Mouse (Mus musculus) liver, embryonic 11.5 days (tissue): Measurements from ENCODE around the gene Chml. TPM values are rescaled to one million over a fixed set of nuclear protein-coding genes. Genes with fewer than 3 reads are reported as not detected.

Source experiments
- ATAC-seq: fragments of 200-750 bp; cut with Nextera tagmentation; replicated peaks from 2 replicates; pipeline ENCODE4 v1.8.0; 2017; ENCODE audit warnings: moderate number of reproducible peaks, mild to moderate bottlenecking, moderate TSS enrichment, moderate library complexity; ENCODE audit not compliant: low FRiP score
- DNase-seq: peaks from one replicate; pipeline ENCODE4 v3.0.0-alpha.2; 2017; ENCODE audit warnings: low spot score
- H3K27ac ChIP-seq: fragments of 300-500 bp; sonication (generic); 2 replicates; pipeline ENCODE4 v1.5.1; 2014; ENCODE audit warnings: mild to moderate bottlenecking, low read depth, low read length, control low read depth
- H3K27me3 ChIP-seq: fragments of 300-500 bp; sonication (generic); replicated peaks from 2 replicates; pipeline ENCODE4 v1.6.1; 2014; ENCODE audit warnings: low read length, mixed read lengths; ENCODE audit not compliant: control insufficient read depth, insufficient read depth
- H3K36me3 ChIP-seq: fragments of 300-500 bp; sonication (generic); 2 replicates; pipeline ENCODE4 v1.6.1; 2014; ENCODE audit warnings: mild to moderate bottlenecking, low read length, moderate library complexity, mixed read lengths; ENCODE audit not compliant: control insufficient read depth, insufficient read depth
- H3K4me1 ChIP-seq: fragments of 300-500 bp; sonication (generic); replicated peaks from 2 replicates; pipeline ENCODE4 v1.6.1; 2014; ENCODE audit warnings: low read length, mixed read lengths; ENCODE audit not compliant: control insufficient read depth, insufficient read depth
- H3K4me2 ChIP-seq: fragments of 300-500 bp; sonication (generic); 2 replicates; pipeline ENCODE4 v1.6.1; 2014; ENCODE audit warnings: mild to moderate bottlenecking, control low read depth, moderate library complexity
- H3K4me3 ChIP-seq: fragments of 300-500 bp; sonication (generic); 2 replicates; pipeline ENCODE4 v1.5.1; 2014; ENCODE audit warnings: low read depth, low read length, control low read depth
- H3K9ac ChIP-seq: fragments of 300-500 bp; sonication (generic); 2 replicates; pipeline ENCODE4 v1.6.1; 2014; ENCODE audit warnings: low read depth, low read length, control low read depth
- H3K9me3 ChIP-seq: fragments of 300-500 bp; sonication (generic); 2 replicates; pipeline ENCODE4 v1.6.1; 2016; ENCODE audit warnings: low read length, inconsistent platforms, mixed read lengths; ENCODE audit not compliant: control insufficient read depth
- WGBS: fragments of 180-500 bp; shearing (Covaris S2); extraction: QIAGEN DNeasy Blood & Tissue Kit; methylation state at CpG from one replicate; pipeline ENCODE4 v1.1.7; 2014; 5-methylcytosine and 5-hydroxymethylcytosine counted together
- polyA plus RNA-seq: library from polyadenylated mRNA; unstranded; fragments of >200 nt; fragmentation: Nextera tagmentation; extraction: Ambion mirVana; gene quantifications from 2 replicates; pipeline ENCODE4 v1.2.1, GENCODE M21; 2014

Gene Chml
- 3.2 and 3.6 TPM in 2 replicates for polyA plus RNA-seq

DNA sequence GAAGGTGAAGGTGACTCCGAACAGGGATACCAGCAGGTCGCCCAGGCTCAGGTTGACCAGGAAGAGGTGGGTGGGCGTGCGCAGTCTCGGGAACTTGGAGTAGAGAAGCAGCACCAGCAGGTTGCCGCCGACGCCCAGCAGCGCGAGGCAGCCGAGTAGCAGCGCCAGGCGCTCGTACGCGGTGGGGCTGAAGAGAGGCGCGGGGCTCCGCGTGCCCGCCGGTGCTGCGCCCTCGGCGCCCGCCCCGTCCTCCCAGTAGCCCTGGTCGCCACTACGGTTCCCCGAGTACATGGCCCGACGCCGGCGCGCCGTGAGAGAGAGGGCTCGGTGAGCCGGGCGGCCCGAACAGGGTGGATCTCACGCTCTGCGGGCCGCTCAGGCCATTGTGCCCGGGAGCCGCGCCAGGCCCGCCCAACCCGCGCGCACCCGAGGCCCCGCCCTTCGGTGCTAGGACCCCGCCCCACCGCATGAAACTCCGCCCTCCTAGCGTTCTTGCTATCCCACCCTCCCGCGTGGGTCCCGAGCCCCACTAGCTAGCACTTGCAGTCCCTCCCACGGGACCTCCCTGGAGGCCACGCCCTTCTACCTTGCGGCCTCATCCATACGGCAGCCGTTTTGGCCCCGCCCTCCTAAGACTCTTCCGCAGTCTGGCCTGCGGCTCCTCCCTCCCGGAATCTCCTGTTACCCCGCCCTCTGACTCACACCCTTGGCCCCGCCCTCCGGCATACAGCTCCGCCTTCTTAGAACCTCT is at the start of gene Chml, which contains the start of gene Opn3:
Chml (minus strand) TSS at position 656 of the 751 bp plus-strand sequence.
Opn3 (minus strand) TSS at position 531 of the 751 bp plus-strand sequence.
- Histone ChIP-seq H3K9me3 (no peaks in the 10 kb centered on the region), H3K27me3 (no peaks in the 10 kb centered on the region), H3K4me2 (peak within 1 kb of the TSS; percentile 86), H3K36me3 (no peaks in the 10 kb centered on the region), H3K4me1 (peaks cover 2% of the 10 kb centered on the region; the same call in 1 of the 2 replicates), H3K9ac (peak within 1 kb of the TSS; percentile 75), H3K27ac (peak within 1 kb of the TSS; percentile 63), H3K4me3 (peak within 1 kb of the TSS; percentile 73)
- ATAC-seq (peak; percentile 96), DNase-seq (peak; percentile 96)
- WGBS = 1% methylated on average over 67 of the region's 73 CpGs

DNA sequence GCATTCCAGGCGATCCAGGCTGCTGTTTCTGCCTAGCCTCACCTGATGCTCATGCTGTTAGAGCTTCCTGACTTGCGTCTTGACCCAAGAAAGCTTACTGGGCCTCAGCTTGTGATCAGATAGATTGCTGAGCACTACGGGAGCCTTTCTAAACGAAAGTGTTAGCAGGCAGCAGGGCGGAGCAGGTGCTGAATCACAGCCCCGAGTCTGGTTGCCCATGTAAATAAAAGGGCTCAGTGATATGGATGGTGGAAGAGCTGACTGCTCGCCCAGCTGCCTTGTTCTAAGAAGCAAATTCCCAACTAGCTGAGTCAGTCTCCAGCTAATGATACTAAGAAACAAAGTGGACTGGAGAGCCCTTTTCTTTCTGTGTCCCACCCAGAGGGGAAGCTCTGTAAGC is 33.1 kb upstream of the Chml start:
- Histone ChIP-seq H3K36me3 (no peaks in the 10 kb centered on the region), H3K4me3 (no peak overlapping the region), H3K27ac (no peak overlapping the region), H3K27me3 (no peaks in the 10 kb centered on the region), H3K4me1 (no peaks in the 10 kb centered on the region), H3K9ac (no peak overlapping the region), H3K9me3 (no peaks in the 10 kb centered on the region), H3K4me2 (no peak overlapping the region)
- 36% methylated on average over 7 of the region's 7 CpGs for WGBS
- ATAC-seq (no peak), DNase-seq (no peak)

DNA sequence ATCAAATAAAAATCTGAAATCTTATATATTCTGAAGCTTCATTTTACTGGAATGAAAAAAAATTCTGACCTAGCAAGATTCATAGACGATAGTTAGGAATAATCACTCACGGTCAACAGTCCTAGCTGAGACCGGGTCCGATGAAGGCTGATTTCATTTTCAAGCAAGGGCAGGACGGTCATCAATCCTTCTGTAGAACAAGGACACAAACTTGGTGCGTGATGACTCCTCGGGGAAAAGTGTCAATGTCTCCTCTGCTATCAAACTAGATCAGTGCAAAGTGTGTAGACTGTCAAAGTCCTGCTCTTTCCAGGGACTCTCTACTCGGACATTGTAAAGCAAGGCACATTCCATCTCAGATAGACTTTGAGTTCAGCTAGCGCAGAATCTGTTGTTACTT is 24.1 kb upstream of the Chml start:
- no peaks in the 10 kb centered on the region for H3K27me3 ChIP-seq
- H3K4me3 ChIP-seq = no peak overlapping the region
- no peaks in the 10 kb centered on the region for H3K36me3 ChIP-seq
- H3K9ac ChIP-seq = no peak overlapping the region
- DNase-seq (no peak), ATAC-seq (no peak)
- no peaks in the 10 kb centered on the region for H3K9me3 ChIP-seq
- H3K4me2 ChIP-seq = no peak overlapping the region
- no peak overlapping the region for H3K27ac ChIP-seq
- WGBS = 86% methylated on average over 9 of the region's 9 CpGs
- H3K4me1 ChIP-seq = no peaks in the 10 kb centered on the region

DNA sequence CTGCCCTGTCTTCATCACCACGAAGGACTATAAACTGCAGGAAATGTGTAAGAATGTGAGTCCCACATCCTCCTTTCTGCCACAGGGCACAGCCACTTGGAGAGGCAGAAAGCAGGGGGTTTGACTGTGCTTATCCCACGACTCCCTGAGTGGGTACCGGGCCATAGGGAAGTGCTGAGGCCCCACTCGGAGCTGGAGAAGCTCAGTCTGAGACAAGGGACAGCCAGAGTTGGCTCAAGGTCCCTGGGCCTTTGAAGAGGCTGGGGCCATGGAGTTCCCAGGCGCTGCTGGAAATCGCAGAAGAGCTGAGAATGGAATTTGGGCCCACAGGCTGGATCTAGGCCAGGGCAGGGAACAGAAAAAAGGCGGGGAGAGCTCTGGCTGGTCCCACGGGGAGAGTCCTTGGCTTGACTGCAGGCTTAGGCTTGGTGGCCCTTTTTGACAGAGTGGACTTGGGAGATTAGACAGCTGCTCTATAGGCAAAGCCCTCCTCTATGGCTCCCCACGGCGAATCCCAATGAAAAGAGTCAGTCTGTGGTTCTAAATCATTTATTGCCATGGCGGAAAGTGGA is 19.7 kb upstream of the Chml start:
- Histone ChIP-seq H3K4me1 (no peaks in the 10 kb centered on the region), H3K4me2 (no peak overlapping the region), H3K4me3 (no peak overlapping the region), H3K27ac (no peak overlapping the region), H3K27me3 (no peaks in the 10 kb centered on the region), H3K36me3 (no peaks in the 10 kb centered on the region), H3K9me3 (no peaks in the 10 kb centered on the region), H3K9ac (no peak overlapping the region)
- WGBS = 81% methylated on average over 11 of the region's 11 CpGs
- ATAC-seq (no peak), DNase-seq (no peak)

DNA sequence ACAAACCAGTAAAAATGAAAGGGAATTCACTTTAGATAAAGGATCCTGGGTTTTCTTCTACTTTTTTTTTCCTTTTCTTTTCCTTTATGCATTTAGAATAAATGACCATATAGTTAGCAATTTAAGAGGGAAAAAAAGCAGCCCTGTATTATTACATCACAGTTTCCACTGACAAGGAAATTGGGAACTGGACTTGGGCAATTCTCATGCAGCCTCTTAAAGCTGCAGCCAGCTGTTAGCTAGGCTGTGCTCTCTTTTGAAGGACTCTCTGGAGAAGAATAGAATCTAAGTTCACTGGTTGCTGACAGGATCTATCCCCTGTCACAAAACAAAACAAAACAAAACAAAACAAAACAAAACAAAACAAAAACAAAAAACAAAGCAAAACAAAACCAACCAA is 15.3 kb upstream of the Chml start:
- no peaks in the 10 kb centered on the region for H3K36me3 ChIP-seq
- no peak overlapping the region for H3K27ac ChIP-seq
- no peak for ATAC-seq
- H3K9me3 ChIP-seq = no peaks in the 10 kb centered on the region
- H3K9ac ChIP-seq = no peak overlapping the region
- no peaks in the 10 kb centered on the region for H3K4me1 ChIP-seq
- H3K27me3 ChIP-seq = no peaks in the 10 kb centered on the region
- no peak overlapping the region for H3K4me2 ChIP-seq
- no peak overlapping the region for H3K4me3 ChIP-seq
- DNase-seq = no peak

DNA sequence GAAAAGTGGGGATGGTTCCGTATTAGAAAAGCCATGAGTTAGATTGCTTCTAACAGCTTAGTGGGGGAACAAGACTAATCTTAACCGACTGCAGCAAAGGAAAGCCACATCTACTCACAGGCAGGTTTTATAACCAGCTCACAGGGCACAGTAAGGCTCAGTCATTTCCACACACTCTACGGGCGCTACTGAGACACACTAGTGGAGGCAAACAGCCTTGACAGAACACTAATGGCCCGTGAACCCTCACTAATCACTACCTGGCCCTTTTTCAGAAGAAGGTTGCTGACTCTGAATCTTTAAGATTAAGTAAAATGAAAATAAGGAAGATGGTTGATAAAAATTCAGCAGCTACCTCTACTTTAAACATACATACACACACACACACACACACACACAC is 14.9 kb upstream of the Chml start:
- no peaks in the 10 kb centered on the region for H3K4me1 ChIP-seq
- ATAC-seq = no peak

DNA sequence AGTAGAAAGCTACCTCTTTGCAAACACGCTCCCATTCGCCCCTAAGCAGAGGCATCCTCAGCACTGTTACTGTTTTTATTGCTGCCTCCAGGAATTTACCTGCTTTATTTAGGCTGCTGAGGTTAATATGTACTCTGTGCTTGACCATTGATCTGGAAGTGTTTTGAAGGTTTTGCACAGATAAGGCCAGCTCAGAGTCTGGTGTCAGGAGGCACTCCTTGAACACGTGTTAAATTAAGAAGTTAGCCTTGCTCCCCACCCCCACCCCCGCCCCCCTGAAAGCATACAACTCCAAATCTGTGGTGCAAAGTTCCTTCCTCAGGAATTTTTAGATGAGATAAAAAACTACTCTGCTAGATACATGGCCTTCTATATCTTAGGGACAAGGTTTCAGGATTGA is 8.4 kb upstream of the Chml start:
- no peak overlapping the region for H3K9ac ChIP-seq
- H3K4me2 ChIP-seq = no peak overlapping the region
- DNase-seq = no peak
- H3K27me3 ChIP-seq = no peaks in the 10 kb centered on the region
- no peaks in the 10 kb centered on the region for H3K4me1 ChIP-seq
- no peak for ATAC-seq
- no peak overlapping the region for H3K4me3 ChIP-seq
- H3K27ac ChIP-seq = no peak overlapping the region
- WGBS = 66% methylated on average over 4 of the region's 4 CpGs
- no peaks in the 10 kb centered on the region for H3K36me3 ChIP-seq
- H3K9me3 ChIP-seq = no peaks in the 10 kb centered on the region

More for the DNA sequence above, 14.9 kb upstream of the Chml start:
- no peak for DNase-seq
- Histone ChIP-seq H3K36me3 (no peaks in the 10 kb centered on the region), H3K9ac (no peak overlapping the region), H3K4me3 (no peak overlapping the region), H3K9me3 (no peaks in the 10 kb centered on the region), H3K27me3 (no peaks in the 10 kb centered on the region), H3K27ac (no peak overlapping the region), H3K4me2 (no peak overlapping the region)
- WGBS = 78% methylated on average over 5 of the region's 5 CpGs

DNA sequence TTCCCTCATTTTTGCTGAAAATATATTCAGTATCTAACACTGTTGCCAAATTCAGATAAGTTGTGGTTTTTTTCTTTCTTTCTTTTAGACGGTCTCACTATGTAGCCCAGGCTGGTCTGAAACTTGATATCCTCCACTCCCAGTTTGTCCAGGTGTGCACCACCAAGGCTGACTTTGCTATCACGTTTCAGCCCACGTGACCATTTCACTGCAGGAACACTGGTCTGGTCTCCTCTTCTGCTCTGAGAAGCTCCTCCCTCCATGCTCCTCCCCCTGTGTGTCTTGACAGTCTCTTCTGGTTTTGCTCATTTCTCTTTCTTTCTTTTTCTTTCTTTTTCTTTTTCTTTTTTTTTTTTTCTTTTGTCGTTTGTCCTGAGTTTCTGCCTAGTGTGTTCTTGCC is 7.1 kb upstream of the Chml start:
- WGBS = 34% methylated on average over 4 of the region's 4 CpGs
- no peaks in the 10 kb centered on the region for H3K9me3 ChIP-seq
- no peak overlapping the region for H3K27ac ChIP-seq
- H3K4me2 ChIP-seq = no peak overlapping the region
- H3K4me1 ChIP-seq = no peaks in the 10 kb centered on the region
- no peak overlapping the region for H3K4me3 ChIP-seq
- H3K9ac ChIP-seq = no peak overlapping the region
- DNase-seq (no peak), ATAC-seq (0 out of 2 replicates have a peak, but pooled peaks have one; percentile 57)
- no peaks in the 10 kb centered on the region for H3K27me3 ChIP-seq
- H3K36me3 ChIP-seq = no peaks in the 10 kb centered on the region

DNA sequence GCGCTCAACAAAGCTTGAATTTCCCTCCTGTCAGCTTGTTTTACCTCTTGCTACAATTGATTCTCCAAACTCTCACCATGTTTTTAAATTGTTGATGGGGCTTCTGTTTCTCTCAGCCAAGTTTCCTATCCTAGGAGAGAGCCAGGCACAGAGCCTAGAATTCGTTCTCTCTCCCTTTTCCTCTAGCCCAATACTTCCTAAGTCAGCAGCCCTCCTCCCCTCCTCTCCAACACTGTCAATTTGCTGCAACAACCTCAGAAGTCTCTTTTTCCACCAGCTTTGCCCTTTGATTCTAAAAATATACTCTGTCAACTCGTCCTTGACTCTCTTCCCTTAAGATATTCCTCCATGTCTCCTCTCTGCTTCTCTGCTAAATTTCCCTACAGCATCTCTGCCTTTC is 6.7 kb upstream of the Chml start:
- DNase-seq = no peak
- WGBS = 58% methylated on average over 3 of the region's 3 CpGs
- ATAC-seq = no peak
- no peaks in the 10 kb centered on the region for H3K36me3 ChIP-seq
- H3K4me2 ChIP-seq = no peak overlapping the region
- no peaks in the 10 kb centered on the region for H3K4me1 ChIP-seq
- no peak overlapping the region for H3K27ac ChIP-seq
- no peaks in the 10 kb centered on the region for H3K27me3 ChIP-seq
- no peaks in the 10 kb centered on the region for H3K9me3 ChIP-seq
- H3K9ac ChIP-seq = no peak overlapping the region
- H3K4me3 ChIP-seq = no peak overlapping the region
